Mouse (Mus musculus): ENCODE measurements at regions not wholly inside any gene's neighbourhood (a gene's known extent, or its start where the extent isn't known, plus 50 kb on each side); places are given as distances from the start of the nearest gene placed in this dataset.
"Not testable (repeated sequence)": the region's sequence is repeated elsewhere in the genome, so short reads cannot be mapped to it uniquely, and the experiment has no call there.

- no peak for DNase-seq (ENCODE audit: low spot score in 2 of 2)
Observed at GRCm38 (mm10) chr4:23341240-23341639, 853.1 kb upstream of the Pou3f2 start.

GRCm38 (mm10) chr4:23338481-23338880, 850.3 kb upstream of the Pou3f2 start:
- DNase-seq (ENCODE audit: low spot score in 2 of 2): no peak

DNA sequence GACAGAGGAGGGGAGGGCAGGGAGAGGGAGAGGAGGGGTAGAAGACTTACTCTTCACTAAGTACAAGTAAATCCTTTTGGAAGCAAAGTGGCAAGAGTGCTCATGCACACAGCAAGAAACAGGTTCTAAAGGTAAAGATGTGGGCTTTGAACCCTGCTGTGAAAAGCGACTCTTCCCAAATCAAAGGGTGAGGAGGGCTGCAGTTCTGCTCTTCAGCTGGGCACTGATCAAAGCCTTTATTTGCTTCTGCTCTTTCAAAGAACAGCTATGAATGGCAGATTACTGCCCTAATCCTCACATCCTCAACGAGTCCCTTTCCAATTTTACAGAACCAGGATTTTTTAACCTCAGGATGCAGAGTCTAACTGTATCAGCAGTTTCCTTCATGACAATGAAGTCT, 812.5 kb upstream of the Pou3f2 start:
- no peak for DNase-seq (ENCODE audit: low spot score in 2 of 2)

- DNase-seq (ENCODE audit: low spot score in 2 of 2): no peak
Observed at GRCm38 (mm10) chr4:23280087-23280486, 791.9 kb upstream of the Pou3f2 start.

GRCm38 (mm10) chr4:23275203-23275602, 787.0 kb upstream of the Pou3f2 start:
- DNase-seq (ENCODE audit: low spot score in 2 of 2): no peak

DNA sequence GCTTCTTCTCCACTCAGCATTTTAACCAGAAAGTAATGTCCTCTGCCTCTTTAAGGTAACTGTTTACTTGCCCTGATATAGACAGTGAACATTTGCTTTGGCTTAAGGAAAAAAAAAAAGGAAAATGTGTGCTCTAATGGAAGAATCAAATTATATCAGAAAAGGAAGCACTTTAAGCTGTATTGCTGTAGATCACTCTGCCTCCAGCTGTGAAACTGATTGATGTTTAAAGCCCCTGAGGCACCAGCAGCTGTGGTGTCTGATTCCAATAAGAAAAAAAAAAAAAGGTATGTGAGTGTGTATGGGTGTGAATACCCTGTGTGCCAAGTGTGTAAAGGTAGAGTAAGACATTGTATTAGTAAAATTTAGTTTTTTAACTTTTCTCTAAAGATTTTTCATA, 783.8 kb upstream of the Pou3f2 start:
- no peak for DNase-seq (ENCODE audit: low spot score in 2 of 2)

- DNase-seq (ENCODE audit: low spot score in 2 of 2): no peak
Observed at GRCm38 (mm10) chr4:23260371-23260770, 772.2 kb upstream of the Pou3f2 start.

- DNase-seq (ENCODE audit: low spot score in 2 of 2): no peak
Observed at GRCm38 (mm10) chr4:23234960-23235359, 746.8 kb upstream of the Pou3f2 start.

GRCm38 (mm10) chr4:23194756-23195155, 706.6 kb upstream of the Pou3f2 start:
- not testable (repeated sequence) for DNase-seq (ENCODE audit: low spot score in 2 of 2)

DNA sequence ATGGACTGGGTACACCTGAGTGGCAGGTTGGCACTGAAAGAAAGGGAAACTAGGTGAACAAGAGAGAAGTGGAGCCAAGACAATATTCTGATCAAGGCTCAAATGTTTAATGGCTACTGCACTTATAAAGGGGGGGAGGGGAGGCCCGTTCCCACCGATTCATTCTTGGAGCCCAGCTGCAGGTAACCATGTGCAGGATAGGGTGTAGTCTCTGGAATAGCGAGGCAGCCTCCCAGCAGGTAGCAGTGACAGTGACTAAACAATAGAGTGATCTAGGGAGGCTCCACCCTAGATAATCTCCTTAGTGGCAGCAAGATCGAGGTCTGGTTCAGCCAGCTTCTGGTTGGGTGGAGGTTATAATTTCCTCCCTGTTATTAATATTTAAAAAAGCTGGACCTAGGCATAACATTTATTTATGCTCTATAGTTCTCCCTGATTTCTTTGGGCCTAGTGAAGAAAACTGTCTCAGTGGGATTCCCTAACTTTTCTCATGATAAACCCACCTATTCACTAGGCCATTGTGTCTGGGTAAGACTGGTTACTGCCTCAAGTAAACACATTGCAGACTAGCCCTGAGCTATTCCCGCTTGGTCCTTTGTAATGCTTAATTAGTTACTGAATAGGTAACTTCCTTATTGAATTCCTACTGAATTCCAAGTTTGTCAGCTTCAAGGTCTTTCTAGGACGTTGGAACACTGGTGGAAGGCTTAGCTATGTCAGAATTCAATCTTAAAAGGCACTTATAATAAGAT, 705.4 kb upstream of the Pou3f2 start:
- no peak for DNase-seq (ENCODE audit: low spot score in 2 of 2)

DNA sequence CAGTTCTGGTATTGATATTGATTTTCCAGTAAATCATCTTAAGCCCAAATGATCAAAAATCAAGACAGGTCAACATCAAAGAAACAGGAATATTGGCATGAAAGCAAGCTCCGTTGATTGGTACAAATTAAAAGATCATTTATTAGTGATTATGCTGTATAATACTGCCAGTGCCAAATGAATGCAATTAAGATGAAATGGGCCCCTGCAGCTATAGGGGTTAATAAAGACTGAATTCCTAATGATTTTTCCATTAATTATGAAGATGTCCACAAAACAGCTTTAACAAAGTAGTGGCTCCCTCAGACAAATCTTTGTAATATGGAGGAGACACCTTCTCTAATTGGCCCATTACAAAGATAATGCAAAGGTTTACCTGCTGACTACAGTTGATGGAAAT, 685.6 kb upstream of the Pou3f2 start:
- DNase-seq (ENCODE audit: low spot score in 2 of 2): no peak

GRCm38 (mm10) chr4:23173330-23173729, 685.2 kb upstream of the Pou3f2 start:
- no peak for DNase-seq (ENCODE audit: low spot score in 2 of 2)

DNA sequence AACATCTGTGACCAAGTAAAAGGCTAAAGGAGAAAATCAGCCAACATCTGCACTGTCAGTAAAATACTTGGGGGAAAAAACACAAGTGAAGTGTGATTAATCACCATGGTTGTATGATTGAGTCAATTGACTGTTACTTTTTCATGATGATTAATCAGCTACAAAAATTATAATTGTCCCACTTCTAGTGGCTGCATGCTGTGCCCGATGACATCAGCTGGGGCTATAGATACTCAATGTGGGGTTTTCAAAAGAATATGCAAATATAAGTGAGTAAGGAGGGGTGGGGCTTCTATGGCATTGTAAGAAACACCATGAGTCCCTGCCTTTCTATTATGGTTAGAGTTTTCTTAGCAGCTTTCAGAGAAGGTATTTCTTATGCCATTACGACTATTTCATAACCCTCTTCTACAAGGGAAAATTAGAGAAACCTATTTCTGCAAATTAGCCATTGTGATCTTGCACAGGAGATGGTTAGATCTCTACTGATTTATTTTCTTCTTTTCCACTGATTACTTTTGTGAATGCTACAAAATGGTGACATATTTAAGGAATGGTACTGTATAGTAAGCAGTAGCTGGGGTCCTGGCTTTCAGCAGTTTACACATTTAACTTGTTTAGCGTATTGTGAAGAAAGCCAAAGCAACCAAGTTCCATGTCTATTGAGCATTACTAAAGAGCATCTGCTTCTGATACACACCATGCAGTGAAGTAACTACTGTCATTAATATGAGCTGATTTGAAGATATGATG, 660.1 kb upstream of the Pou3f2 start:
- no peak for DNase-seq (ENCODE audit: low spot score in 2 of 2)

DNA sequence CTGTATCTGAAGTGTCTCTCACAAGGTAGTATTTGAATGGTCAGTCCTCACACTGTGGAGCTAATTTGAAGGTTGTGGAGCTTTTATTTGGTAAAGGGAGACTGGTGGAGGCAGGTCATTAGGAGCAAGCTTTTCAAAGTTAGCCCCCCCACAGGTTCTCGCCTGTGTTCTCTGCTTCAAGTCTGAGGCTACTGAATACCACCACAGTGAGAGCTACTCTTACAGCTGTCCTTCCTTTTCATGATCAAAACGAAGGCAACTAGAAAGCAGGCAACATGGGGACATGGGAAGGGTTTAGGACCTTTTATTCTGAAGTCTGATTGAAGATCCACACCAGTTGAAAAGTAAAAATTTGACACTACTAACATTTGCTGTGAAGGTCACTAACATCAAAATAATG, 645.2 kb upstream of the Pou3f2 start:
- no peak for DNase-seq (ENCODE audit: low spot score in 2 of 2)

GRCm38 (mm10) chr4:23101452-23101851, 613.3 kb upstream of the Pou3f2 start:
- DNase-seq (ENCODE audit: low spot score in 2 of 2): not testable (repeated sequence)

- DNase-seq (ENCODE audit: low spot score in 2 of 2): no peak
Observed at GRCm38 (mm10) chr4:23079521-23079920, 591.4 kb upstream of the Pou3f2 start.

- DNase-seq (ENCODE audit: low spot score in 2 of 2): no peak
Observed at GRCm38 (mm10) chr4:23077603-23078002, 589.4 kb upstream of the Pou3f2 start.

DNA sequence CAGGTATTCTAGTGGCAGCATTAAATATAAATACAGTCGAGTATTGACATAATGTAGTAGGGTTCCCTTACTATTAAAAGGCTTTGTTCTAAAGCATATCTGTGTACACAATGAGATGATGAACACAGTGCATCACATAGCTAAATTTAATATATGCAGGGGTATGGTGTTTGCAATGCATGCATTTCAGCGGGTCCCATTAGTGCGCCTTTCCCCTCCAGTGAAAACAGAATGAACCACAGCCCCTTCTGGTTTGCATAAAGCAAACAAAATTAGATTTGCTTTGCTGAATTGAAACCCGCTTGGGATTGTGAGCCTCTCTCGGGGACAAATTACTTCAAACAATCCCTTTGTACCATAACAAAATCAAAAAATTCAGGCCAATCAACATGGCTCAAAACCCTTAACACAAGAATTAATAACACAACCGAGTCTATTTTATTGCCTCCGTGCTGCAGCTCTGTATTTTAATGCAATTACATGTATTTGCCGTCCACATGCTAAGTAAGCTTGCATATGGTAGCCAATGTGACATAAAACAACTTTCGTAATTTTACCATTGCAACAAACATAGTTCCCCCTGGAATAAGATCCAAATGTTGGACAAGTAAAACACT, 562.6 kb upstream of the Pou3f2 start:
- DNase-seq (ENCODE audit: low spot score in 2 of 2): no peak

DNA sequence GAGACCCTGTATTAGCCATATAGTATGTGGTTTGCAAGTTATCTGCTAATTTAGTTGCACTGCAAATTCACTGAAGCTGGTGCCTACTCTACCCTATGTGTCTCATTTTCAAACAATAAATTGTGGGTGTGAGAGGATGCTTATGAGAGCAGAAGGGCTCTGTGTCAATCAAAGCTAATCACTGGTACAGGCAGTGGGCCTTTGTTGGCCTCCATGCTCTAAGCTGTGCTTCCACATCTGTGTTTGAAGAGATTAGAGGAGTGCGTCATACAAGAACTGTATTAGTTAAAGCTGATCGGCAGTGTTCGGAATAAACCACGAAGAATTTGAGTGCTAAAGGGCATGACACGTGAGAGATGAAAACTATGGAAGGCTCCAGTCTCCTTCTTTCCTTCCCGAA, 549.6 kb upstream of the Pou3f2 start:
- no peak for DNase-seq (ENCODE audit: low spot score in 2 of 2)

- DNase-seq (ENCODE audit: low spot score in 2 of 2): no peak
Observed at GRCm38 (mm10) chr4:23031271-23031670, 543.1 kb upstream of the Pou3f2 start.

GRCm38 (mm10) chr4:23022177-23022576, 534.0 kb upstream of the Pou3f2 start:
- no peak for DNase-seq (ENCODE audit: low spot score in 2 of 2)

- no peak for DNase-seq (ENCODE audit: low spot score in 2 of 2)
Observed at GRCm38 (mm10) chr4:23010346-23010745, 522.2 kb upstream of the Pou3f2 start.
